Mouse (Mus musculus) retina, postnatal 7 days (tissue): ENCODE results near the gene Slc31a2.
"Not testable (repeated sequence)": the region's sequence is repeated elsewhere in the genome, so short reads cannot be mapped to it uniquely, and the experiment has no call there.

Source experiments
- DNase-seq: peaks from one replicate; pipeline ENCODE4 v3.0.0-alpha.2; 2012; ENCODE audit warnings: low read depth, low spot score

Slc31a2 gene

DNA sequence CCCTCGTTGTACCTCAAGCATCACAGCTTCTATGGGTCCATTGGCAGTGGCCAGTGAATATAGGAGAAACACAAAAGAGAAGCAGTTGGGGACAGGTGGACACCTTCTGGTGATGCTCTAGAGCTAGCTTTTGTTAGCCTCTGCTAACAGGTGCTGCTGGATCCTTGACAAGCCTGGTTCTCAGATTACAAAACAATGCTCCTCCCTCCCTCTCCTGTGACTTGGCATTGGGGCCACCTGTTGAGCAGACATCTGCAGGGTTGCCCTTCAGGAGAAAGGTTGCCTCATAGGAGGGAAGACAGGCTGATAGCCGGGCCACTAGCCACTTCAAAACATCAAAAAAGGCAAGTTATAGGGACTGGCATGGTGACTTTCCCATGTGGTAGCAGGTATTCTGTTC, at the start of gene Slc31a2:
Gene Slc31a2 (plus strand): TSS at position 287 of the 400 bp plus-strand sequence.
- no peak for DNase-seq

DNA sequence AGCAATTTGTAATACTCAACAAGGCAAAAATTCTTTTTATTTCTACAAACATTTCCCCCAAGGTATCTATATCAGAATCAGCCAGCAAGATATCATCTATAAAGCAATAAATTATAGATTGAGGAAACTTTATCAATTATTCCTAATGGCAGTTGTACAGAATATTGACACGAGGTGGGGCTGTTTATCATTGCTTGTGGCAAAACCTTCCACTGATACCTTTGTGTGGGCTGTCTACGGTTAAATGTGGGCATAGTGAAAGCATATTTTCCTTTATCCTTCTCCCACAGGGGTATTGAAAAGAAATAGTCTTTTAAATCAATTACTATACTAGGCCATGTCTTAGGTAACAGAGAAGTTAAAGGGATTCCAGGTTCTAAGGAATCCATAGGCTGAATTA, 48.9 kb upstream of the Slc31a2 start:
- DNase-seq: no peak

DNA sequence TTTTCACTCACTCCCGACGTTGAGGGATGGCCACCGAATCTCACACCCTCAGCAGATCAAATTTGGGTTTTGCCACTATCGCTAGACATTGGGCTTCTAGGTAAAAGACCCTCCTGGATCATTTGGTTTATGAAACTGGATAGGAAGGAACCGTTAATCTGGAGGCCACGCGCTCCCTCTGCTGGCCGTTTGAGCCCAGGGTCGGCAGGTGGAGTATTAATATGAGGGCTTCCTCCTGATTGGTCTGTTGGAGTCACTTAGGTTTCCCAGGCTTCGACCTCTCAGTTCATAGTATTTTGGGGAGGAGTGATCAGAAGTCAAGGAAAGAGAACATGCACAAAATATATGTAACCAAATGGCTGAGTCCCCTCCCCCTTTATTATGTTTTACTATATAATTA, 34.0 kb upstream of the Slc31a2 start:
- DNase-seq: no peak

DNA sequence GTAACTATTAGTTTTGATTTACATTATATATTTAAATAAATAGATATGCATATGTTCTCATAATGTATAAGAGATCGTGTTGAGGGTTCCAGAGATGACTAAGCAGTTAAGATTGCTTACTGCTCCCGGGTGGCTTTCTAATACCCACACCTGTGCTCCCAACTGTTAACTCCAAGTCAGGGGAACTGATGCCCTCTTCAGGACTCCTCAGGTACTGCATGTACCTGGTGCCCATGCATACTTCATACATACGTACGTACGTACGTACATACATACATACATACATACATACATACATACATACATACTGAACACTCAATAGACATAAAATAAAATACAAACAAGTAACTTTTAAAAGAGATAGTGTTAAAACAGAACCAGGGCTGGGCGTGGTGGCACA, 32.9 kb upstream of the Slc31a2 start:
- no peak for DNase-seq

DNA sequence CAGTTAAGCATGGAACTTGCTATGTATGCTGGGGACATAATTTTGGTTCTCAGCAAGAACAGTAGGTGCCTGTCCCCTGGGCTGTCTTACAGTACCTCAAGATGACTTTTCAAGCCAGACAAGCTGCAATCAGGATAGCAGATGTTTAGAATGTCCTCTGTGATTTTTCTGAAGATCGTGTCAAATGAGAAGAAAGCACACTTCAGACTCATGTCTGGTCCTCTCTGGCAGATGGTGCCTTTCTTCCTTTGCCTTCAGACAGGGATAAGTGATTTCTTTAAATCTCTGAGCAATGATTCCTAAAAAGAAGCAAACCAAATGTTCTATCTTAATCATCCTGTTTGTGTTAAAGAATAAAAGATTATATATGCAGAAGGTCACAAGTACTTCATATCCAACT, 32.2 kb upstream of the Slc31a2 start:
- no peak for DNase-seq

DNA sequence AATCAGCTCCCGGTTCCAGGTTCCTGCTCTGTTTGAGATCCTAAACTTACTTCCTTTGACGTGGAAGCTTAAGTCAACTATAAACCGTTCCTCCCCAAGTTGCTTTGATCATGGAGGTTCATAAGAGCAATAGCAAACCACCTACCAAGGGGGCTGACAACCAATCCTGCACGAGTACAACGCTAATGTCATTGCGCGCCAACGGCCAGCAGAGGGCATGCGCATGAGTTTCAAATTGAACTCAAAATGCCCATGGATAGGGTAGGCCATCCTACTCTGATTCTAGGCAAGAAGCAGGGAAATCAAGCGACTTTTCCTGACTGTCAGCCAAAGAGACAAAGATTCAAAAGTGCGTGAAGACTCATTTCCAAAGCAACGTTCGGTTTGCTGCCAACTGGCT, 31.6 kb upstream of the Slc31a2 start, which contains the start of gene Zfp37:
Gene Zfp37 (minus strand): TSS at position 279 of the 400 bp plus-strand sequence.
- no peak for DNase-seq

DNA sequence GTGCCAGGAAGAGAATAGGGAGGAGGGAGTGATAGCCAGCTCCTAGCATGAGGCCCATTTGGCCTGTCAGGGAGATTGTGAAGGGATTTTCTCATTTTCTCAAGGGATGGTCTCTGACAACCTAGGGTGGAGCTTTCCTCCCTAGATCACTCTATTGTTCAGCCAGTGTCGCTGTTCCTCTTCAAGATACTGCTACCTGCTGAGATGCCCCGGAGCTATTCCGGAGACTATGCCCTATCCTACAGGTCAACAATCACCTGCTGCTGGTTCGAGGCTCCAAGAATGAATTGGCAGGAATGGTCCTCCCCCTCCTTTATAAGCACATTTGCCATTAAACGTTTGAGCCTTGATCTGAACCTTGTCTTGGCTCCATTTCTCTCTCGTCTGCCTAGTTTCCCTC, 21.8 kb upstream of the Slc31a2 start:
- DNase-seq: no peak

DNA sequence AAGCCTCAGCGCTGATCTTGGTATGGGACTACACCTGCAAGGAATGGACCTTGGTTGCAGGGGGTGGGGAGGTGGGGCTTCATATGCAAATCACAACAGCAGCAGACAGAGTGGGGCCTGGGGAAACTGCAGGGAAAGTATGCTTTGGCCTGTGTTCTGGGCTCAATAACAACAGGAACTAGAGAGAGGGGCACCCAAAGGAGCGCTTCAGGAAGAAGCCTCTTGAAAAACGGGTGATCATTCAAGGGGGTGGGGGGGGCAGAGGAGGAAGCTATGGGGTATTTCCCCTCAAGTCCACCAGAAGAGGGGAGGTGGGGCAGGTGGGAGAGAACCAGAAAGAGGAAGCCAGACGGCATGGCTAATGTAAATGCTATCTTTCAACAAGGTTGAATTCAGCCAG, 14.0 kb upstream of the Slc31a2 start:
- DNase-seq: no peak

DNA sequence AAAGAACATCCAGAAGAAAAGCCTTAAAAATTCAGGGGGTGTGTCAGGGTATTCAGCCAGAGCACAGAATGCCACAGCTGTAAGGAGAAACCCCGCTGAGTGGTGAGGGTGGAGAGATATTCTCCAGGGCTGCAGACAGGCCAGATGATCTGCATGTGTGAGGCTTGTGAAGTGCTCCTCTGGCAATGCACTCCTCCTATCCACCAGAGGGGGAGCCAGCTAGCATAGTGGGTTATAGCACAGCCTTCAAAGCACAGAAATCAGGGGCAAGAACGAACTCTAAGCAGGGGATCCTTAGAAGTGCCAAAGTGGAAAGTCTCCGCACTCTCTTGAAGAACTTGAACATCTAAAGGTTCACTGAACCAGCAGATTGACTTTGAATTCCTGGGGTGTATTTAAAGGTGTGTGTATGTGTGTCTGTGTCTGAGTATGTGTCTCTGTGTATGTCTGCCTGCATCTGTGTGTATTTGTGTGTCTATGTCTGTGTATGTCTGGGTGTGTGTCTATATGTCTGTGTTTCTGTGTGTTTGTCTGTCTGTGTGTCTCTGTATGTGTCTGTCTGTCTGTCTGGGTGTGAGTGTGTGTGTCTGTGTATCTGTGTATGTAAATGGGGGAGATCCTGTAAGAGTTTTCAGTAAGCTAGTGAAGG, 11.3 kb upstream of the Slc31a2 start:
- DNase-seq: no peak

DNA sequence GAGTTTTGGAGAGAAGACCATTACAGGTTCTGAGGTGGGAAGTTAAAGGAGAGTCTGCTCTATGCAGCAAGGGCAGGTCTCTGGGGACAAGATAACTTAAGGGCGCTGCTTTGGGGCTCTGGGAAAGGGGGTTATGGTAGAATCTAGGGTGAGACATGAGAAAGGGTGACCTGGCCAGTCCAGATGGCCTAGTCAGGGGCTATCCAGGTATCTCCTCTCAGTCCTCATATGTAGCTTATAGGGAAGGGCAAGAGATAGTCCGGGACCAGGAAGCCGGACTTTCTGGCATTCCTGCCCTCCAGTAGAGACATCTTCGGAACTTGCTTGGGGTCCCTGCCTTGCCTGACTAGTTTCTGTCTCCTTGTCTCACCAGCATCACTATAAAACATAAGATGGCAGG, 10.6 kb upstream of the Slc31a2 start:
- DNase-seq: no peak

DNA sequence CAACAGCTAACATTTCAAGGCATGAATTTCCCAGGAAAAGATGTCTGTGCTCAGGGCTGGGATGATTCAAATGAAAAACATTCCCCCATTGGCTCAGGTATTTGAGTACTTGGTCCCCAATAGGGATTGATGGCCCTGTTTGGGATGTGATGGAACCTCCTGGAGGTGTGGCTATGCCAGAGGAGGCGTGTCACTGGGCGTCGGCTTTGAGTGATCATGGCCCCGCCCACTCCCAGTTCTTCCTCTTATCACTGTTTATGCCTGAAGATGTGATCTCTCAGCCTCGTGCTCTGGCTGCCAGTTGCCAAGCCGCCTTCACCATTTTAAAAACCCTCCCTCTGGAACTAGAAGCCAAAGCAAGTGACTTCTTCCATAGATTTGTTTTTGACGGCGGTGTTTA, 7.8 kb upstream of the Slc31a2 start:
- no peak for DNase-seq

DNA sequence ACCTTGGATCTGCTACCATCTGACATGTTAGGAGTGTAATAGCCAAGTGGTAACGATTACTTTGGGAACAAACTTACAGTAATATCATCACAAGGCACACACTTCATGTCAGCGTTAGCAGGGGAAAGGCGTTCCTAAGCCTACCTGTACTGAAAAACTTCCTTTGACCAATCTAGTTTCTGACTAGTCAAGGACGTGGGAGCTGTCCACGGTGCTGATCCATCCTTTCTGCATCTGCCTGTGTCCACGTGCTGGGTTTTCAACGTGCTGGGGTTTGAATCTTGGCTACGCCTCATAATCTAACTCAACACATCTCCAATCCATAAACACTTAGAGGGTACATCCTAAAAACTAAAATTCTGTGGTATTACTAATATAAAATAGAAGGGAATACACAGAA, 5.4 kb upstream of the Slc31a2 start:
- DNase-seq: no peak

DNA sequence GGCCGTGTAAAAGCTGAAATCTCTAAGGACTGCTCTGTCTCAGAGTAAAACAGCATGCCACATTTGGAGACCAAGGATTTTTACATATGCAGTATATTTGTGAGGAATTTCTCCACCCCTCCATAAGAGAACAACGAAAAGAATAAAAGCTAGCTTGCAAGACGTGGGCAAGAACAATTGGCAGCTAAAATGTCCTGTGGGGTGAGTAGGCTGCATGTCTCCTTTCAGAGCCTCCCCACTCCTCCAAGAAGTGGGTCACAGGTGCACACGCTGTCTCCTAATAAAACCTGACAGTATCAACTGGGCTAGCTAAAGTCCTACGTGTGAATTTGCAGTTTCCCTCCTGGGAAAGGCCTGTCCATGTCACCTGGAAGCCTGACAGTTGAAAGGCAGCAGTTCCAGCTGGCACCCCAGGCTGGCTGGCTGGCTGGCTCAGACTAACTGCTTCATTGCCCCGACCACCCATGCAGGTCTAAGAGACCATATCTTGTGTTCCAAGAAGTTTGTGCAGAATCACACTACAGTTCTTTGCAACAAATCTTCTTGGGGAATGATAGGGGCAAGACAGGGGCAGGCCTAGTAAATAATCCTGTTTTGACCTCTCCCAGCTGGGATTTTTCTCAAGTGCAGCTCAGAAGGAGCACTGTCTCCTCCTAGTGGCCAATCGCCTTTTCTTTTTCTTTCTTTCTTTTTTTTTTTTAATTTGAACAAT, 927 bp downstream of the Slc31a2 start:
- DNase-seq: peak; percentile 36

DNA sequence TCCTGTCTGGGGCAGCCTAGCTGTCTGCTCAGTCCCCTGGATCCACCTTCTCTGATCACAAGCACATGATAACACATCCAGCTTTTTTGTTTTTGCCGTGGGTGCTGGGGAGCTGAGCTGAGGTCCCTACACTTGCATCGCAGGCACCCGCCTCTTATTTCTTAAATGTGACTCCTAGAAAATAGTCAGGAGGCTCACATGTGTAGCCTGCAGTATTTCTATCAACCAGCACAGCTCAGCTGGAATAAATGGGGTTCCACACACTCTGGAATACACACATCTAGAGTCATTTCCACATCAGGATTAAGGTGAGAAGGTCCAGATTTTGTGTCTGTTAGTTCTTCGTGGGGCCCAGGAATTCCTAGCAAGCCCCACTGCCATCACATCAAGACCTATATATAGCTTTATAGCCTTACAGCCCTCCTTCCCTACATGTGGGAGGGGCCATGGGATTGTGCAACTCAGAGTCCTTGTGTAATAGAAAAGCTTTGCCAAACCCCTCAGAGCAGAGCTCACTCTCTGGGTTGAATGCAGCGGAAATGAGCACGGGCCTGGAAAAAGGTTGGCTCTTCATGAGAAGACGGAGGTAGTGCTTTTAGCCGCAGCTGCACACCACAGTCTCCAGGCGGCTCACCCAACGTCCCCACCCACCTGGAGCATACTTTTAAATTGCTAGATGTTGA, 2.9 kb downstream of the Slc31a2 start:
- DNase-seq: no peak

DNA sequence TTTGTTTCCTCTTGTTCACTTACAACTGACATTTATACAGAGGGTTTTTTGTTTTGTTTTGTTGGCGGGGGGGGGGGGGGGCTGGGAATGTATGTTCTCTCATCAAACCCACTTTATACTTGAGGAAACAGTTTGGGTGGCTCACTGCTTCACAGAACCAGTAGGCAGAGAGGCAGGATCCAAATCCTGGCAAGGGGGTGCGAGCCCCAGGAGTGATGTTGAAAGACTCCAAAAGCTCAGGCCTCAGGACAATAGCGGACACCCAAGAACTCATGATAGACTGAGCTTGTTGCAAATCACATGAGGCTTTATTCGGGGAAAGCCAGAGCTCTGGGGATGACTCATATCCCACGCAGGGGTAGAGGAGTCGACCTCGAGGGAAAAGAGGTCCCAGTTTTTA, 3.7 kb downstream of the Slc31a2 start:
- not testable (repeated sequence) for DNase-seq

DNA sequence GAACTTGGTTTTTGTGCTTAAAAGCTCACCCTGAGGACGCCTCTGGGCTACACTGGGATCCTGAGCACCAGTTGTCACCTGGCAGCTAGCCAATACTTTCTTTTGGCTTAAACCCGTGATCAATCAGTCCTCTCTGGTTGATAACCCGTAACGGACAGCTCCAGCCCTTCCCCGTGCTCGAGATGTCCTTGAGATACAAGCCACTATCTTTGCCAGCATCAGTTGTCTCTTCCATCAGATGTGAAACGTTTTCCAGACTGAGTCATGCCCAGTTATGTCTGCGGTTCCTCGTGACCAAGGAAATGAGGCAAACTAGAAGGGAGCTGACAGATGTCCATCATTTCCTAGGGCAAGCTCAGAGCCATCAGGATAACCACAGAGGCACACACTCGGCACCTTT, 4.7 kb downstream of the Slc31a2 start:
- no peak for DNase-seq

DNA sequence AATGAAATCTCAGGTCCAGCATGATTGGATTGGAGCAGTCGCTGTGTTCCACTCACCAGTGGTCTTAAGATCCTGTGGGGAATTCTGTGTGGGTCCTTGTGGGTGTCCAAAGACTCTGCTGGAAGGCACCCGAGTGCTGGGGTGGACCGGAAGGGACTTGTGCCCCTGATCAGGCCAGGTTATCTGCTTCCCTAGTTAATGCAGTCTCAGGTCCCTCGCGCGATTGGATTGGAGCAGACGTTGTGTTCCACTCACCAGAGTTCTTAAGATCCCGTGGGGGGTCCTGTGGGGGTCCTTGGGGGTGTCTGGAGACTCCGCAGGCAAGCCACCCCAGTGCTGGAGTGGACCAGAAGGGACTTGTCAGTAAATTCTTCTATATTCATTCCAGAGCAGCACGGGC, 10.3 kb downstream of the Slc31a2 start:
- no peak for DNase-seq

DNA sequence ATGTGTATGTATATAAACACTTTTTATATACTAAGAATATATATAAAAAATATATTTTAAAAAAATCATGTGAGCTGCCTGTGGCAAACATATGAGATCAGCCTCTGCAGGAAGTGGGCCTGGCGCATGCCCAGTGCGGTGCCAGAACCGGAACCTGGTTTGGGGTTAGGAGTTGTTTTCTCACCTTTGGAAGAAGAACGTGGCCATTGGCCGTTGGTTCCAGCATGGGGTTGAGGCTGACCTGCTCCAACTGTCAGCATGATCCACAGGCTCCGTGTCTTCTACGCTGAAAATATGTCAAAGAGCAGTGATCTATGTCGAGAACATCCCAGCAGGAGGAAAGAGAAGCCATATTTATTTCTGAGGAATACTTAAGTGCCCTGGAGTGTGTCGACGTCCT, 11.6 kb downstream of the Slc31a2 start:
- DNase-seq: no peak

DNA sequence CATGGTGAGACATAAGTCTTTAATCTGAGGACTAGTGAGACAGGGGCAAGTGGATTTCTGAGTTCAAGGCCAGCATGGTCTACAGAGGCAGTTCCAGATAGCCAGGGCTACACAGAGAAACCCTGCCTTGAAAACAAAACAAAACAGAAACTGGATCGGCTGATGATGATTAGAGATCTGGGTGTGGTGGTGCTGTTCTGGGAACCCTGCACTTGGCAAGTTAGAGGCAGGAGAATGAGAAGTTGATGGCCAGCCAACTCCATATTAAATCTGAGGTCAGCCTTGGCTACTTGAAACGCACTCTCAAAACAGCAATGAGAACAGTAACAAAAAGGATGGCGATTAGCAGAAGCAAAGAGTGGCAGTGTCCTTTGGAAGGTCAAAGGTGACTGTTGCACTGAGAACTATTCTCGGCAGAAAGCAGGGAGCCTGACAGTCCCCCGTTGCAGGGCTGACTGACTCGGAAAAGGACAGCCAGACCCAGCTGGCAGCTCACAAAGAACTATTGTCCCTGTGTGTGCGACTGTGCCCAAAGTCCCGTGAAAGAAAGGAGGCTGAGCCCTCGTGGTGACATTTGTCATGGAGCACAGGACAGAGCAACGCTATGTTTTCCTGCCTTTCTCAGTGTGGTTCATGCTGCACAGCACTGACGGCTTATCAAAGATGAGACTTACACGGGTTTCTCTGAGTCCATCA, 12.6 kb downstream of the Slc31a2 start:
- no peak for DNase-seq

DNA sequence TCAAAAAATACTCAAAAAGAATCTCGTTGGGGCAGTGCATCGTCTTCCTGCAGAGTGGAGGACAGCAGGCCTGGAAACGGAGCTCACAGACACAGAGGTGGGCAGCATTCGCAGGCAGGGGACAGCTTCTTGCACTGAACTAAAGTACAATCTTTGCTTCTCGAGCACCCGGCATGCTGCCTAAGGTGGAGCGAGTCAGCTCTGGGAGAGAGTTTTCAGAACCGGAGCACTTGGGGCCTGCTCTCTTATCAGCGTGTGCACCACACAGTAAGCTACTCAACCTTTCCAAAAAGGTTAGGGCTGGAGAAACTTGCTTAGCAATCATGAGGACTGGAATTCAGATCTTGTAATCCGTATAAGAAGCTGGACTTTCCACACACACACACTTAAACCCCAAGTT, 14.3 kb downstream of the Slc31a2 start:
- no peak for DNase-seq

DNA sequence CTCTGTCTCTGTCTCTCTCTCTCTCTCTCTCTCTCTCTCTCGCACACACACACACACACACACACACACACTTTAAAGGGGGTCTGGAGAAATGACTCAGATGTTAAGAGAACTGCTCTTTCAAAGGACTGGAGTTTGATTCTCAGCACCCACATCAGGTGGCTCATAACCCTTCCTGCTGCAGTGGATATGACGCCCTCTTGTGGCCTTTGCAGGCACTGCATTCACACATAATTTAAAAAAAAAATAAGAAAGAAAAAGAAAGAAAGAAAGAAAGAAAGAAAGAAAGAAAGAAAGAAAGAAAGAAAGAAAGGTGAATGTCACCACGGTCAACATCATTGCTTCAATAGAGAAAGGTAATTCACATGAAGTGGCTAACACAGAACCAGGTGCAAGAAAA, 14.9 kb downstream of the Slc31a2 start:
- DNase-seq: no peak

DNA sequence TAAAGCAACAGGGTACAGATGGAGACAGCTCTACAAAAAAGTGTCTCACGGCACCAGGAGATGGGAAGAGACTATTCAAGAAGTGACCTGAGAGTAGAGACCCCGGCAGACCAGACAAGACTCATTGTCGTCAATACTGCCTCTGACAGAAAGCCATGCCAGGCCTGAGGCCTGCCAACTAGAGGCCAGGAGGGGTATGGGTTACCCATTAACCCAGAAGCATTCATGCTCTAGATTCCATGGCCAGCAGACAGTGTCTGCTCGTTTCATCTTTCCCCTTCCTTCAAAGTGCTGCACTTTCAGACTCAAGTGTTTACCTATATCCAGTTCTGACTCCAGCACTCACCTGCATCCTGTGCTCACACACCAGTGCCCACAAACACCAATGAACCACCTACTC, 15.7 kb downstream of the Slc31a2 start:
- no peak for DNase-seq
